Mouse (Mus musculus): ENCODE results near the gene Pbx1.

DNA sequence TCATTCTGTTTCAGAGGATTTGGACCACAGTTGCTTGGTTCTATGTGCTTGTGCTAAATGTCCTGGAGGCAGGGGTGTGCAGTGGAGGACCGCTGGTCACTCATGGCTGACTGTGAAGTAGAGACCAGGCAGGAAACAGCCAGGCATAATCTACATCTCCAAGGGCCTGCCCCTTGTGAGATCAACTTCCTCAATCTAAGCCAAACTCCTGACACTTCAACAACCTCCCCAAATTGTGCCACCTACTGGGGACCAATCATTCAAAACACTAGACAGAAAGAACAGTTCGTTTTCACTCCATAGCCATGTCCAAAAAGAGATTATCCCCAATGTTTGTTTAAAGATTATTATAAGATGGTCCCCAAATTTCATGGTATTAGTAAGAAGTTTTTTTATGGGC lies 46.8 kb upstream of the Pbx1 start:
- TF ChIP-seq CTCF (IDR thresholded peaks at IDR 0.05; ENCODE audit: low read depth) (peak; percentile 20; the same call in 1 of the 2 replicates), EP300 (IDR thresholded peaks at IDR 0.05; ENCODE audit: low read depth) (no peak)
